Mouse (Mus musculus): Measurements from ENCODE around the gene Cadps. TPM values are rescaled to one million over a fixed set of nuclear protein-coding genes. Genes with fewer than 3 reads are reported as not detected.
"Not testable (repeated sequence)": the region's sequence is repeated elsewhere in the genome, so short reads cannot be mapped to it uniquely, and the experiment has no call there.

The Cadps gene
- polyA plus RNA-seq, 1 experiment from 2014 or later: 42.7 TPM

DNA sequence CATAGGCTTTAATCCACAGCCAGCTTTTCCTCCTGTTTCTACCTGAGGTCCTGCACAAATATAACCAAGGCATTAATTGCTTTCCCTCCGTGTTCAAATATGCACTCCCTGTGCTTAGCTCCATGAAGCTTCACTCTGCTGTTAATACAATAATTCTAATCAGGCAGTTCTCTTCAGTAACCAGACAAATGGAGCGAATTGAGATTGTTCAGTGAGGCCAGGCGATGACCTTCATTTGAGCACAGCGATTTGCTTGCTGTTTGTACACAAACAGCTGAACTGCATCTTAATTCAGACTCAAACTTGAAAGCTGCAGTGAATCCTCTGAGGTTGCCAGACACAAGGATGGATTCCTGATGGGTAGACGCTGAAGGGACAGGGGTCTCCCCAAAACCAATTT, 239.3 kb downstream of the Cadps start:
- no peak for ATAC-seq
- Histone ChIP-seq H3K4me1 (ENCODE audit: control insufficient read depth, insufficient read depth, low read length) (peaks cover 10% of the 10 kb centered on the region; the same call in 1 of the 2 replicates), H3K4me3 (ENCODE audit: low read depth, low read length) (no peak overlapping the region), H3K9ac (ENCODE audit: low read depth, low read length) (no peak overlapping the region), H3K36me3 (ENCODE audit: control insufficient read depth, insufficient read depth, low read length) (no peaks in the 10 kb centered on the region), H3K4me2 (ENCODE audit: low read length) (no peak overlapping the region), H3K9me3 (replicated peaks; ENCODE audit: control insufficient read depth, low read length, poor library complexity, severe bottlenecking) (no peaks in the 10 kb centered on the region), H3K27ac (ENCODE audit: low read length) (no peak overlapping the region), H3K27me3 (ENCODE audit: control insufficient read depth, insufficient read depth, low read depth, low read length) (no peaks in the 10 kb centered on the region)
- 65% methylated on average over 5 of the region's 5 CpGs for WGBS

DNA sequence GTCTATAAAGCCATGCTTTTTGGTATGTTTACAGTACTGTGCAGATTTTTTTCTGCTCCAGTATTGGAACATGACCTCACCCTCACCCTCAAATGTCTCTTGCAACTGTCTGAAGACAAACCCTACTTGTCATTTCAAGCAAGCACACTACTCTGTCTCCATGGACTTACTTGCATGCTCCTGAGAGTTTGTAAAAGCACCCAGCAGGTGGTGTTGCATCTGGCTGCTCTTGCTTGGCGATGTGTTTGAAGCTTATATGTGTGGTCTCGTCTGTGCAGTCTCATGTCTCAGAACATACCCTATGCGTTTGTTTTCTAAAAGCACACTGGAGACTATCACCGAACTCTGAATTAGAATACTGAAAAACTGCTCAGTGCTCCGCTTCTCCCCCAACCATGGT, 241.2 kb downstream of the Cadps start:
- Histone ChIP-seq H3K27ac (ENCODE audit: low read length) (no peak overlapping the region), H3K27me3 (ENCODE audit: control insufficient read depth, insufficient read depth, low read depth, low read length) (no peaks in the 10 kb centered on the region), H3K36me3 (ENCODE audit: control insufficient read depth, insufficient read depth, low read length) (no peaks in the 10 kb centered on the region), H3K4me1 (ENCODE audit: control insufficient read depth, insufficient read depth, low read length) (peaks cover 10% of the 10 kb centered on the region; the same call in 1 of the 2 replicates), H3K9ac (ENCODE audit: low read depth, low read length) (no peak overlapping the region), H3K4me3 (ENCODE audit: low read depth, low read length) (no peak overlapping the region), H3K9me3 (replicated peaks; ENCODE audit: control insufficient read depth, low read length, poor library complexity, severe bottlenecking) (no peaks in the 10 kb centered on the region), H3K4me2 (ENCODE audit: low read length) (no peak overlapping the region)
- WGBS: 59% methylated on average over 5 of the region's 5 CpGs
- no peak for ATAC-seq

DNA sequence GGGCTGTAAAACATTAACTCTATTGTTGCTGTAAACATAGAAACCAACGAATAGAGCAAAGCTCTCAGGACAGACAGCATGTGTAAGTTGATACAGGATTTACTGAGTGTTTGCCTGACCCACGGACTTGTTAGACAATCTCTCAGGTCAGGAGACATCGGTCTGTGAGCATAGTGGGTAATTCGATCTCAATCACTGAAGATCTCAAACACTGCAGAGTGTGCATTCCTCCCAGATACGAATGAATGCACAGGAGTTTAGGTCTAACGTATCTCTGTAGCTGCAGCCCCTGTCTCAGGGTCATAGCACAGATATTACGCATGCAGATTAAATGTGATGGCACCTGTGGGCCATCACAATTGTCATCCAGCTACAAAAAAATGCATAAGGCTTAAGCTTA, 242.1 kb downstream of the Cadps start:
- no peaks in the 10 kb centered on the region for H3K36me3 ChIP-seq (ENCODE audit: control insufficient read depth, insufficient read depth, low read length)
- peaks cover 10% of the 10 kb centered on the region; the same call in 1 of the 2 replicates for H3K4me1 ChIP-seq (ENCODE audit: control insufficient read depth, insufficient read depth, low read length)
- H3K9me3 ChIP-seq (replicated peaks; ENCODE audit: control insufficient read depth, low read length, poor library complexity, severe bottlenecking): no peaks in the 10 kb centered on the region
- 31% methylated on average over 7 of the region's 7 CpGs for WGBS
- no peak overlapping the region for H3K9ac ChIP-seq (ENCODE audit: low read depth, low read length)
- H3K4me3 ChIP-seq (ENCODE audit: low read depth, low read length): no peak overlapping the region
- no peaks in the 10 kb centered on the region for H3K27me3 ChIP-seq (ENCODE audit: control insufficient read depth, insufficient read depth, low read depth, low read length)
- H3K27ac ChIP-seq (ENCODE audit: low read length): no peak overlapping the region
- H3K4me2 ChIP-seq (ENCODE audit: low read length): no peak overlapping the region
- no peak for ATAC-seq

DNA sequence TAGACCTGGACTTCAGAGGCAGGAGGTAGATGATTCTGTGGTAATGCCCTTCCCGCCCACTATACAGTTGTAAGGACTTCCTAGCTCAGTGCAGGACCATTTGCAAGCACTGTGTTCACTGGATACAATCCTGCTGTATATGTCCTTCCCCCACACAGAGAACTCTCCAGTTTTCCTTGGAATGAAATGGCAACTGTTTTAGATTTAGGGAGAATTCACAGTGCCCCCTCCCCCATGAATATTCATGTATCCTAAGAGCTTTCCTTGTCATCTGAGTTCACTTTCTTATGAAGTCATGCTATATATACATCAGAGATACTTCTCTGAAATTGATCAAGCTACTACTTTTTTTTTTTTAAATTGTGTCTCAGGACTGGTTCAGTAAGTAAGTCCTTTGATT, 244.7 kb downstream of the Cadps start:
- Histone ChIP-seq H3K27me3 (ENCODE audit: control insufficient read depth, insufficient read depth, low read depth, low read length) (no peaks in the 10 kb centered on the region), H3K9ac (ENCODE audit: low read depth, low read length) (no peak overlapping the region), H3K36me3 (ENCODE audit: control insufficient read depth, insufficient read depth, low read length) (no peaks in the 10 kb centered on the region), H3K4me1 (ENCODE audit: control insufficient read depth, insufficient read depth, low read length) (peaks cover 10% of the 10 kb centered on the region; the same call in 1 of the 2 replicates), H3K4me2 (ENCODE audit: low read length) (no peak overlapping the region), H3K9me3 (replicated peaks; ENCODE audit: control insufficient read depth, low read length, poor library complexity, severe bottlenecking) (no peaks in the 10 kb centered on the region), H3K27ac (ENCODE audit: low read length) (no peak overlapping the region), H3K4me3 (ENCODE audit: low read depth, low read length) (no peak overlapping the region)
- 87% methylated on average over 1 of the region's 1 CpGs for WGBS
- ATAC-seq: no peak

DNA sequence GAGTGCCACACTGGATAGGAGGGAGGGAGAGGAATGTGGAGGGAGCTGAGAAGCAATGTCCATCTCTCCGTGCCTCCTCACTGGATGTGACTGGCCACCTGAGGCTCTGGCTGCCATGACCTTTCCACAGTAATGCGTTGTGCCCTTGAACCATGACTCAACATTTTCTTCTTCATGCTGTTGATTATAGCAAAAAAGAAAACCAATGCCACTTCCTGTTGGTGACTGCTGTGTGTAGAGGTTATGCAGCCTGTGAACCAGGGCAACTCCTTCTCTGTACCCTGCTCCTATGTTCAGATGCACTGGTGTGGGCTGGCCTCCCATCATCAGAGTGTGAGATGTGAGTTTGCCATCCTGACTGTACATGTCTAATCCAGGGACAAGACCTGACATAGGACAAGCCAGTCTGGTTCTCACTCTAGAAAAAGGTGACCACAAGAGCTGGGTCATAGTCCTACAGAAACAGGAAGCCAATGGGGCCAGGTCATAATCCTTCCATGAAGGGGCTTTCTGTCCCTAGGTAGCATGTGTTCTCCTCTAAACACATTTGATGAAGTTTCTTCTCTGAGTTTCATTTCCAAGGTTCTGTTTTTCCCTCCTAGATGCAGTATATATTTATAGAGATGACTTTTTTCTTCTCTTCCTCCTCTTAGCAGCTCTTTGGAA, 245.3 kb downstream of the Cadps start:
- Histone ChIP-seq H3K9ac (ENCODE audit: low read depth, low read length) (no peak overlapping the region), H3K27me3 (ENCODE audit: control insufficient read depth, insufficient read depth, low read depth, low read length) (no peaks in the 10 kb centered on the region), H3K4me2 (ENCODE audit: low read length) (no peak overlapping the region), H3K36me3 (ENCODE audit: control insufficient read depth, insufficient read depth, low read length) (no peaks in the 10 kb centered on the region), H3K4me1 (ENCODE audit: control insufficient read depth, insufficient read depth, low read length) (peaks cover 10% of the 10 kb centered on the region; the same call in 1 of the 2 replicates), H3K27ac (ENCODE audit: low read length) (no peak overlapping the region), H3K9me3 (replicated peaks; ENCODE audit: control insufficient read depth, low read length, poor library complexity, severe bottlenecking) (no peaks in the 10 kb centered on the region), H3K4me3 (ENCODE audit: low read depth, low read length) (no peak overlapping the region)
- WGBS: 72% methylated on average over 2 of the region's 2 CpGs
- ATAC-seq: no peak

DNA sequence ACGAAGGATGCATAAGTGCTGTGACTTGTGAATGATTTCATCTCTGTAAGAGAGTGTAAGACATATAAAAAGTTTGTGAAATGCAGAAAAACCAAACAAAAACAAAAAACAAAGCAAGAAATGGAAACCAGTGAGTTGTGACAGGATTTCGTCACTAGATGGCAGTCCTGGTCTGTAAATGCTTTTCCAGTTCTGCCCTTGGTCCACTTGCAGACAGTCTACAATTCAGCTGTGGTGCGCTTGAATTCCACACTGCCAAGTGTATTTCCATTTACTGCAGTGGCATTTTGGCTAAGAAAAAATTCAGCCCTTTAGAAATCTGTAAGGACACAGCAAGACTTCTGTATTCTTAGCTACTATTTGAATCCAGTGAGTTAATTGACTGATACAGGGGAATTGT, 247.8 kb downstream of the Cadps start:
- ATAC-seq: peak; percentile 54; the same call in 1 of the 2 replicates
- H3K9me3 ChIP-seq (replicated peaks; ENCODE audit: control insufficient read depth, low read length, poor library complexity, severe bottlenecking): no peaks in the 10 kb centered on the region
- no peak overlapping the region for H3K4me2 ChIP-seq (ENCODE audit: low read length)
- 18% methylated on average over 3 of the region's 3 CpGs for WGBS
- H3K36me3 ChIP-seq (ENCODE audit: control insufficient read depth, insufficient read depth, low read length): no peaks in the 10 kb centered on the region
- 0 out of 2 replicates have a peak, but pooled peaks cover 3% of the 10 kb centered on the region for H3K4me1 ChIP-seq (ENCODE audit: control insufficient read depth, insufficient read depth, low read length)
- no peak overlapping the region for H3K4me3 ChIP-seq (ENCODE audit: low read depth, low read length)
- H3K27ac ChIP-seq (ENCODE audit: low read length): no peak overlapping the region
- no peaks in the 10 kb centered on the region for H3K27me3 ChIP-seq (ENCODE audit: control insufficient read depth, insufficient read depth, low read depth, low read length)
- no peak overlapping the region for H3K9ac ChIP-seq (ENCODE audit: low read depth, low read length)

DNA sequence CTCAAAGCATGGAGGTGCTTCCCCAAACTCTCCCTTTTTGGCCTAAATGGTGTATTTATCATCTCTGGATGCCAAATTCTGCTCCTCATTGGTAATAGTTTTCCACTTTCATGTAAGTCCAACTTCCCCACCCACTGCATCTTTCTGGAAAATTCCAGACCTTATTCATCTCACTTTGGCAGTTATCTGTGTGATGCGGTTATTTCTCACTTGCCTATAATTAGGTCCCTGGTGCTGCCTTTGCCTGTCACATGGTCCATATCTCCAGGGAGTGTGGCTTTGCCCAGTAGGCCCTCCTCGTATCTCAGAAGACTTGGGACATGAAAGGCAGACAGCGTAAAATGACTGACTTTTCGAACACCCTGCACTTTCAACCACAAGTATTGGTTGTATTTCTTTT, 248.5 kb downstream of the Cadps start:
- Histone ChIP-seq H3K4me2 (ENCODE audit: low read length) (no peak overlapping the region), H3K27ac (ENCODE audit: low read length) (no peak overlapping the region), H3K27me3 (ENCODE audit: control insufficient read depth, insufficient read depth, low read depth, low read length) (no peaks in the 10 kb centered on the region), H3K4me1 (ENCODE audit: control insufficient read depth, insufficient read depth, low read length) (0 out of 2 replicates have a peak, but pooled peaks cover 3% of the 10 kb centered on the region), H3K9me3 (replicated peaks; ENCODE audit: control insufficient read depth, low read length, poor library complexity, severe bottlenecking) (no peaks in the 10 kb centered on the region), H3K36me3 (ENCODE audit: control insufficient read depth, insufficient read depth, low read length) (no peaks in the 10 kb centered on the region), H3K9ac (ENCODE audit: low read depth, low read length) (no peak overlapping the region), H3K4me3 (ENCODE audit: low read depth, low read length) (no peak overlapping the region)
- no peak for ATAC-seq
- WGBS: 77% methylated on average over 4 of the region's 4 CpGs

DNA sequence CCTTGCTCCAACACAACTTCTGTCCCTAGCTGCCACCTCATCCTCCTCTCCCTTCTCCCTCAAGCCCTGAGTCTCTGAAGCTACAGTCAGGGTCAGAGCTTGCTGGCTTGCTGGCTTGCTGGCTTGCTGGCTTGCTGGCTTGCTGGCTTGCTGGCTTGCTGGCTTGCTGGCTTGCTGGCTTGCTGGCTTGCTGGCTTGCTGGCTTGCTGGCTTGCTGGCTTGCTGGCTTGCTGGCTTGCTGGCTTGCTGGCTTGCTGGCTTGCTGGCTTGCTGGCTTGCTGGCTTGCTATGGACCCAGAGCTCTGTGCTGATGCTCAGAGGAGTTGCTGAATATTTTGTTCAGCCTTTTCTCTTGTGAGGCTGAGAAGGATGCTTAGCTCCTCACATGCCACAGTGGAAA, 261.1 kb downstream of the Cadps start:
- peaks cover 11% of the 10 kb centered on the region for H3K4me1 ChIP-seq (ENCODE audit: control insufficient read depth, insufficient read depth, low read length)
- H3K27me3 ChIP-seq (ENCODE audit: control insufficient read depth, insufficient read depth, low read depth, low read length); H3K36me3 ChIP-seq (ENCODE audit: control insufficient read depth, insufficient read depth, low read length); H3K4me2 ChIP-seq (ENCODE audit: low read length); ATAC-seq; H3K9ac ChIP-seq (ENCODE audit: low read depth, low read length); H3K27ac ChIP-seq (ENCODE audit: low read length); H3K4me3 ChIP-seq (ENCODE audit: low read depth, low read length); H3K9me3 ChIP-seq (replicated peaks; ENCODE audit: control insufficient read depth, low read length, poor library complexity, severe bottlenecking): not testable (repeated sequence)

DNA sequence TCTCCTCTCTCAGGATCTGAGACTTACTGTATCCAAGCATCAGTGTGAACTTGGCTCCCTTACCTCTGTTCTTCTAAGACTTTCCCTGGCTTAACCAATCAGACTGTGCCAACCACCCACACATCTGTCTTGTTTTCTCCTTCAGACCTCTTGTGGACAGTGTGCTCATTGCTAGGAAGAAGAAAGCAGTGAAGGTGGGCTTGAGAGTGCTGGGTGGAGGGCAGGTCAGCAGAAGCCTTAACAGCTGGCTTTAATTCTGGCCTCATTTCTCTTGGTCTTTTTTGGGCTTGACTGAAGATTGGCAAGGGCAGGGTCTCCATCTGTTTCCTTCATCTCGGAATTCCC, 262.7 kb downstream of the Cadps start:
- Histone ChIP-seq H3K9me3 (replicated peaks; ENCODE audit: control insufficient read depth, low read length, poor library complexity, severe bottlenecking) (no peaks in the 10 kb centered on the region; the same call in 1 of the 2 replicates), H3K27me3 (ENCODE audit: control insufficient read depth, insufficient read depth, low read depth, low read length) (no peaks in the 10 kb centered on the region), H3K4me1 (ENCODE audit: control insufficient read depth, insufficient read depth, low read length) (peaks cover 11% of the 10 kb centered on the region), H3K4me2 (ENCODE audit: low read length) (no peak overlapping the region), H3K27ac (ENCODE audit: low read length) (0 out of 2 replicates have a peak overlapping the region, but pooled peaks have one; percentile 10), H3K9ac (ENCODE audit: low read depth, low read length) (no peak overlapping the region), H3K36me3 (ENCODE audit: control insufficient read depth, insufficient read depth, low read length) (no peaks in the 10 kb centered on the region; the same call in 1 of the 2 replicates), H3K4me3 (ENCODE audit: low read depth, low read length) (no peak overlapping the region)
- 85% methylated on average over 1 of the region's 1 CpGs for WGBS
- ATAC-seq: 0 out of 2 replicates have a peak, but pooled peaks have one; percentile 18

All from midbrain, embryonic 16.5 days (tissue).